11 mouse cellular contexts compared by ENCODE assay signal in genomic region chr12:85181475-85182344, GRCm38 (mm10). TPM values are rescaled to one million over a fixed set of nuclear protein-coding genes. Genes with fewer than 3 reads are reported as not detected.
A peak's percentile ranks its signal among the peaks of the same experiment; 100 is the strongest.
DNase-seq lines count a peak whose midpoint lies in the region; ATAC-seq and TF ChIP-seq lines count a peak whose summit lies in the region.
"Had no signal": no experiment of that assay in that cellular context is flagged by ENCODE, and none has a peak within 500 bp of the region (broad histone marks: within the 10 kb centered on the region; RNA-seq: fewer than 3 reads in every experiment).

No protein-coding gene starts in this region.

- H3K9ac ChIP-seq in forebrain, embryonic 12.5 days, result no peak overlapping the region
- H3K9ac ChIP-seq in forebrain, embryonic 11.5 days (ENCODE audit: low read length), result no peak overlapping the region
- H3K9ac ChIP-seq in lung, embryonic 14.5 days, result no peak overlapping the region; the same call in 1 of the 2 replicates
- H3K9ac ChIP-seq in hindbrain, embryonic 12.5 days, result no peak overlapping the region
- H3K9ac ChIP-seq: liver, embryonic 13.5 days had no signal

- ATAC-seq in forebrain, embryonic 12.5 days (ENCODE audit: low FRiP score), result no peak
- ATAC-seq in forebrain, embryonic 11.5 days (replicated peaks; ENCODE audit: low FRiP score), result no peak
- 0 out of 2 replicates have a peak, but pooled peaks have one; percentile 14 for ATAC-seq in lung, embryonic 14.5 days (ENCODE audit: insufficient read depth)
- 0 out of 2 replicates have a peak, but pooled peaks have one; percentile 39 for ATAC-seq in hindbrain, embryonic 12.5 days (ENCODE audit: low FRiP score)

- H3K27me3 ChIP-seq in forebrain, embryonic 12.5 days, result peaks cover 47% of the 10 kb centered on the region
- peaks cover 7% of the 10 kb centered on the region for H3K27me3 ChIP-seq in forebrain, embryonic 11.5 days (ENCODE audit: control insufficient read depth, insufficient read depth, low read length)
- H3K27me3 ChIP-seq in lung, embryonic 14.5 days (ENCODE audit: insufficient read depth, low read length), result no peaks in the 10 kb centered on the region
- peaks cover 32% of the 10 kb centered on the region for H3K27me3 ChIP-seq in hindbrain, embryonic 12.5 days

- H3K4me2 ChIP-seq in forebrain, embryonic 12.5 days, result peak overlapping the region; percentile 10
- H3K4me2 ChIP-seq in forebrain, embryonic 11.5 days (ENCODE audit: low read depth, low read length, severe bottlenecking), result no peak overlapping the region
- H3K4me2 ChIP-seq in lung, embryonic 14.5 days, result no peak overlapping the region
- peak overlapping the region; percentile 30 for H3K4me2 ChIP-seq in hindbrain, embryonic 12.5 days (replicated peaks)
- H3K4me2 ChIP-seq: liver, embryonic 13.5 days had no signal

- peaks cover 23% of the 10 kb centered on the region for H3K4me1 ChIP-seq in forebrain, embryonic 12.5 days
- peaks cover 11% of the 10 kb centered on the region for H3K4me1 ChIP-seq in forebrain, embryonic 11.5 days (replicated peaks; ENCODE audit: control insufficient read depth, insufficient read depth, low read length)
- peaks cover 24% of the 10 kb centered on the region for H3K4me1 ChIP-seq in lung, embryonic 14.5 days (ENCODE audit: insufficient read depth)
- peaks cover 29% of the 10 kb centered on the region for H3K4me1 ChIP-seq in hindbrain, embryonic 12.5 days

- no peak overlapping the region for H3K27ac ChIP-seq in forebrain, embryonic 12.5 days
- no peak overlapping the region for H3K27ac ChIP-seq in forebrain, embryonic 11.5 days (ENCODE audit: low read depth, low read length)
- H3K27ac ChIP-seq in lung, embryonic 14.5 days (ENCODE audit: low read depth), result no peak overlapping the region
- 0 out of 2 replicates have a peak overlapping the region, but pooled peaks have one; percentile 48 for H3K27ac ChIP-seq in hindbrain, embryonic 12.5 days
- H3K27ac ChIP-seq: liver, embryonic 13.5 days had no signal

- no peak overlapping the region for H3K4me3 ChIP-seq in forebrain, embryonic 12.5 days (replicated peaks)
- no peak overlapping the region for H3K4me3 ChIP-seq in forebrain, embryonic 11.5 days (ENCODE audit: low read depth, low read length)
- H3K4me3 ChIP-seq in lung, embryonic 14.5 days (ENCODE audit: low read depth, low read length), result no peak overlapping the region
- no peak overlapping the region for H3K4me3 ChIP-seq in hindbrain, embryonic 12.5 days
- H3K4me3 ChIP-seq: liver, embryonic 13.5 days; myocyte had no signal

- H3K36me3 ChIP-seq in forebrain, embryonic 12.5 days (replicated peaks), result no peaks in the 10 kb centered on the region
- H3K36me3 ChIP-seq in forebrain, embryonic 11.5 days (ENCODE audit: control insufficient read depth, insufficient read depth, low read length), result no peaks in the 10 kb centered on the region
- H3K36me3 ChIP-seq in lung, embryonic 14.5 days (ENCODE audit: insufficient read depth), result no peaks in the 10 kb centered on the region
- no peaks in the 10 kb centered on the region for H3K36me3 ChIP-seq in hindbrain, embryonic 12.5 days
- H3K36me3 ChIP-seq: liver, embryonic 13.5 days had no signal

- DNase-seq in forebrain, embryonic 11.5 days (ENCODE audit: low spot score), result no peak
- peak; percentile 61 for DNase-seq in lung, embryonic 14.5 days
- DNase-seq in lung, postnatal 4 days, result no peak
- DNase-seq in neural tube, embryonic 10.5 days (ENCODE audit: extremely low spot score, low spot score), result peak; percentile 24
- no peak for DNase-seq in T-cell, adult 2 months (ENCODE audit: low spot score)
- no peak for DNase-seq in Muller cell, postnatal 12 days (ENCODE audit: inconsistent ontology term)
- DNase-seq: gastrocnemius, postnatal 25 days; liver, embryonic 13.5 days had no signal

- H3K9me3 ChIP-seq in forebrain, embryonic 12.5 days, result no peaks in the 10 kb centered on the region
- no peaks in the 10 kb centered on the region for H3K9me3 ChIP-seq in forebrain, embryonic 11.5 days (ENCODE audit: control insufficient read depth, low read length)
- no peaks in the 10 kb centered on the region for H3K9me3 ChIP-seq in lung, embryonic 14.5 days (ENCODE audit: low read depth, low read length)
- H3K9me3 ChIP-seq in hindbrain, embryonic 12.5 days (replicated peaks), result no peaks in the 10 kb centered on the region
- H3K9me3 ChIP-seq: liver, embryonic 13.5 days had no signal

- TF ChIP-seq CTCF in lung, embryonic 14.5 days (IDR thresholded peaks at IDR 0.05; ENCODE audit: low read depth), result no peak

- WGBS in forebrain, embryonic 12.5 days, result 31% methylated on average over 15 of the region's 17 CpGs
- 39% methylated on average over 17 of the region's 17 CpGs for WGBS in forebrain, embryonic 11.5 days
- 20% methylated on average over 16 of the region's 17 CpGs for WGBS in lung, embryonic 14.5 days
- 27% methylated on average over 15 of the region's 17 CpGs for WGBS in hindbrain, embryonic 12.5 days

RNA-seq across cellular contexts. Expression of gene Pgf, which starts 4.1 kb away (rescaled TPM):
- polyA plus RNA-seq in forebrain, embryonic 12.5 days (2016; fragmentation: Nextera tagmentation; extraction: Ambion mirVana), result 6.3 and 7.5 TPM in 2 replicates
- 3.1 and 3.7 TPM in 2 replicates for polyA plus RNA-seq in forebrain, embryonic 11.5 days (2014; fragmentation: Nextera tagmentation; extraction: Ambion mirVana)
- 10.9 and 14.6 TPM in 2 replicates for polyA plus RNA-seq in lung, embryonic 14.5 days (2014; fragmentation: Nextera tagmentation; extraction: Ambion mirVana)
- 10.6 and 11.2 TPM in 2 replicates for polyA plus RNA-seq in hindbrain, embryonic 12.5 days (2016; fragmentation: Nextera tagmentation; extraction: Ambion mirVana)

RNA-seq across cellular contexts. Expression of gene Rps6kl1, which starts 30.6 kb away (rescaled TPM):
- polyA plus RNA-seq in forebrain, embryonic 12.5 days (2016; fragmentation: Nextera tagmentation; extraction: Ambion mirVana), result 5.8 and 6.1 TPM in 2 replicates
- 1.9 and 2.8 TPM in 2 replicates for polyA plus RNA-seq in forebrain, embryonic 11.5 days (2014; fragmentation: Nextera tagmentation; extraction: Ambion mirVana)
- 0.91 and 1.0 TPM in 2 replicates for polyA plus RNA-seq in lung, embryonic 14.5 days (2014; fragmentation: Nextera tagmentation; extraction: Ambion mirVana)
- 7.2 and 7.6 TPM in 2 replicates for polyA plus RNA-seq in hindbrain, embryonic 12.5 days (2016; fragmentation: Nextera tagmentation; extraction: Ambion mirVana)

RNA-seq across cellular contexts. Expression of gene Eif2b2, which starts 37.6 kb away (rescaled TPM):
- 94.6 and 98.3 TPM in 2 replicates for polyA plus RNA-seq in forebrain, embryonic 12.5 days (2016; fragmentation: Nextera tagmentation; extraction: Ambion mirVana)
- polyA plus RNA-seq in forebrain, embryonic 11.5 days (2014; fragmentation: Nextera tagmentation; extraction: Ambion mirVana), result 98.9 and 109 TPM in 2 replicates
- polyA plus RNA-seq in lung, embryonic 14.5 days (2014; fragmentation: Nextera tagmentation; extraction: Ambion mirVana), result 91.4 and 99.9 TPM in 2 replicates
- polyA plus RNA-seq in hindbrain, embryonic 12.5 days (2016; fragmentation: Nextera tagmentation; extraction: Ambion mirVana), result 78.0 and 82.4 TPM in 2 replicates

Comparison
In these comparisons a context has a peak if more than half of its experiments do, and no peak if none do; other contexts are left out.
1. H3K4me2 ChIP-seq: peak in forebrain, embryonic 12.5 days (single experiment) and hindbrain, embryonic 12.5 days (single experiment); none in forebrain, embryonic 11.5 days (single experiment) and lung, embryonic 14.5 days (single experiment).
2. DNase-seq: peak in lung, embryonic 14.5 days (single experiment) and neural tube, embryonic 10.5 days (single experiment); none in forebrain, embryonic 11.5 days (single experiment), lung, postnatal 4 days (0 of 2), T-cell, adult 2 months (single experiment) and Muller cell, postnatal 12 days (single experiment).
3. ATAC-seq: peak in lung, embryonic 14.5 days (single experiment) and hindbrain, embryonic 12.5 days (single experiment); none in forebrain, embryonic 12.5 days (single experiment) and forebrain, embryonic 11.5 days (single experiment).